Mouse (Mus musculus) kidney, embryonic 14.5 days (tissue): ENCODE data around the gene Gja5. TPM values are rescaled to one million over a fixed set of nuclear protein-coding genes. Genes with fewer than 3 reads are reported as not detected.

Experiments used
- ATAC-seq: fragments of 200-750 bp; cut with Nextera tagmentation; 2 replicates; pipeline ENCODE4 v1.8.0; 2017; ENCODE audit warnings: moderate number of reproducible peaks, mild to moderate bottlenecking, moderate TSS enrichment, moderate library complexity; ENCODE audit not compliant: low FRiP score, low TSS enrichment
- H3K27ac ChIP-seq: fragments of 300-500 bp; sonication (generic); 2 replicates; pipeline ENCODE4 v1.5.1; 2014; ENCODE audit warnings: low read depth, mild to moderate bottlenecking, low read length, moderate library complexity, mixed read lengths
- H3K27me3 ChIP-seq: fragments of 300-500 bp; sonication (generic); 2 replicates; pipeline ENCODE4 v1.6.1; 2014; ENCODE audit warnings: mild to moderate bottlenecking, low read length; ENCODE audit not compliant: control insufficient read depth, insufficient read depth
- H3K36me3 ChIP-seq: fragments of 300-500 bp; sonication (generic); 2 replicates; pipeline ENCODE4 v1.6.1; 2014; ENCODE audit warnings: low read length, mixed read lengths; ENCODE audit not compliant: control insufficient read depth, insufficient read depth
- H3K4me1 ChIP-seq: fragments of 300-500 bp; sonication (generic); 2 replicates; pipeline ENCODE4 v1.6.1; 2014; ENCODE audit warnings: low read length, mixed read lengths; ENCODE audit not compliant: control insufficient read depth, insufficient read depth
- H3K4me2 ChIP-seq: fragments of 300-500 bp; sonication (generic); replicated peaks from 2 replicates; pipeline ENCODE4 v1.6.1; 2014; ENCODE audit warnings: low read depth, mild to moderate bottlenecking, low read length
- H3K4me3 ChIP-seq: fragments of 300-500 bp; sonication (generic); 2 replicates; pipeline ENCODE4 v1.5.1; 2014; ENCODE audit warnings: mild to moderate bottlenecking, low read length
- H3K9ac ChIP-seq: fragments of 300-500 bp; sonication (generic); 2 replicates; pipeline ENCODE4 v1.6.1; 2014; ENCODE audit warnings: low read depth, mild to moderate bottlenecking, low read length, moderate library complexity
- H3K9me3 ChIP-seq: fragments of 300-500 bp; sonication (generic); 2 replicates; pipeline ENCODE4 v1.6.1; 2016; ENCODE audit warnings: low read length; ENCODE audit not compliant: control insufficient read depth
- WGBS: fragments of 180-500 bp; shearing (Covaris S2); extraction: QIAGEN DNeasy Blood & Tissue Kit; methylation state at CpG from one replicate; pipeline ENCODE4 v1.1.7; 2014; 5-methylcytosine and 5-hydroxymethylcytosine counted together
- polyA plus RNA-seq: library from polyadenylated mRNA; unstranded; fragments of >200 nt; fragmentation: Nextera tagmentation; extraction: Ambion mirVana; gene quantifications from 2 replicates; pipeline ENCODE4 v1.2.1, GENCODE M21; 2014

The Gja5 gene
- polyA plus RNA-seq, 1 experiment from 2014 or later = 5.6 TPM

DNA sequence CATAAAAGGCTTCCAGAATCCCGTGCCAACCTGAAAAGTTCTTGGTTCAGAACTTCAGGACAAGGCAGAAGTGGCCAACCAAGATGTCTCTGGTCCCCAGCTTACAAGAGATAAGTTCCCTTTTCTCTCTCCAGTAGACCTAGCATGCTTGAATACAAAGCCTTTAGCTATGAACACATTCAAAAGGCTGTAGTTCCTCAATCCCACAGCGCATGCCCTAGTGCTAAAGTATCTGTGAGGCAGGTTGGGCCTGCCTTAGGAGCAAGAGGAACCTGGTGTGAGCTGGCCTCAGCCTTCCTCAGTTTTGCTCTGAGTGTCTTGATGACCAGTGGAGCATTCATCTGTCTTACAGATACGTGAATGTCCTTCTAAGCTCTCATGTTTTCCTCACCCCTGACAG is 131.1 kb downstream of the Gja5 start:
- Histone ChIP-seq H3K9me3 (no peaks in the 10 kb centered on the region), H3K4me1 (peaks cover 3% of the 10 kb centered on the region; the same call in 1 of the 2 replicates), H3K27me3 (0 out of 2 replicates have a peak, but pooled peaks cover 3% of the 10 kb centered on the region), H3K4me3 (no peak overlapping the region), H3K4me2 (no peak overlapping the region), H3K9ac (no peak overlapping the region), H3K27ac (no peak overlapping the region), H3K36me3 (no peaks in the 10 kb centered on the region)
- 93% methylated on average over 3 of the region's 3 CpGs for WGBS
- no peak for ATAC-seq

DNA sequence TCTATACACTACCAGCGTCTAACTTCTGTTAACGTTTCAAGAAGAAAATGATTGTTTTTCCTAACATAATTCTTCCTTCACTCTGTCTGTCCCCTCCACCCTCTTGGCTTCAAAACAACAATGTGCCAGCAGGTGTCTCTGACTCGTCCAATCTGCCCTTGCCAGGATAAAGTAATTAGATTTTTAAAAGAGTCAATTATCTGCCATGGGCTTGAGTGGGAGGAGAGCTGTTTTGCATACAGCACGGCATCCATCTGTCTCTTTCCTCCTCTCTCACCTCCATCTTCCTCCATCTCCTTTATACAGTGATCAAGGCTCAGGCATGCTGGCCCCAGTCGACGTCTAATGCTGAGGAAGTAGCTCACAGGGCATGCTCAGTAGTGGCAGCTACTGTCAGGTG is 132.6 kb downstream of the Gja5 start:
- ATAC-seq = no peak

GRCm38 (mm10) chr3:97039721-97040120 is 135.2 kb downstream of the Gja5 start:
- Histone ChIP-seq H3K4me2 (no peak overlapping the region), H3K9me3 (no peaks in the 10 kb centered on the region), H3K9ac (no peak overlapping the region), H3K4me3 (no peak overlapping the region), H3K4me1 (no peaks in the 10 kb centered on the region), H3K27ac (no peak overlapping the region), H3K27me3 (no peaks in the 10 kb centered on the region), H3K36me3 (no peaks in the 10 kb centered on the region)
- ATAC-seq = no peak
- 78% methylated on average over 6 of the region's 6 CpGs for WGBS

More for the DNA sequence above, 132.6 kb downstream of the Gja5 start:
- 0 out of 2 replicates have a peak, but pooled peaks cover 3% of the 10 kb centered on the region for H3K27me3 ChIP-seq
- no peaks in the 10 kb centered on the region for H3K36me3 ChIP-seq
- WGBS = 54% methylated on average over 6 of the region's 6 CpGs
- H3K4me2 ChIP-seq = no peak overlapping the region
- no peak overlapping the region for H3K9ac ChIP-seq
- no peak overlapping the region for H3K4me3 ChIP-seq
- peaks cover 3% of the 10 kb centered on the region; the same call in 1 of the 2 replicates for H3K4me1 ChIP-seq
- H3K27ac ChIP-seq = no peak overlapping the region
- no peaks in the 10 kb centered on the region for H3K9me3 ChIP-seq

GRCm38 (mm10) chr3:97044188-97044587 is 139.7 kb downstream of the Gja5 start:
- Histone ChIP-seq H3K36me3 (no peaks in the 10 kb centered on the region), H3K4me1 (no peaks in the 10 kb centered on the region), H3K4me3 (no peak overlapping the region), H3K9ac (no peak overlapping the region), H3K9me3 (no peaks in the 10 kb centered on the region), H3K27me3 (no peaks in the 10 kb centered on the region), H3K27ac (no peak overlapping the region), H3K4me2 (no peak overlapping the region)
- no peak for ATAC-seq
- 69% methylated on average over 5 of the region's 5 CpGs for WGBS

DNA sequence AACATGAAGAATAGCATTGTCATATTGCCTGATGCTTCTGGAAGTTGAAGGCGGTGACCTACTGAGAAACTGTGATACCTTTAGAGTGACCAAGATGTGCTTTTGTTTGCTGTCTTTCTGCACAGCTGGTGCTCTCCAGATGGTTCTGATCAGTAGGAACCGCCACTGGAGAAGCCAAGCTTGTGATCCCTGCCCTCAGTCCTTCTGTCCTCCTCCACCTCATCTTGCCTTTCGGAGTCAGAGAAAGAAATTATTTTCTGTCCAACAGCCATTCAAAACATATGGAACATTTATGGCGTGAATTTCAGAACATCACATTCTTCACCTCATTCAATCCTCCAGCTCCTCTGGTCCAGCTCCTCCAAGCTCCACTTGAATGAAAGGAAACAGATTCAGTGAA is 143.3 kb downstream of the Gja5 start:
- no peak overlapping the region for H3K4me2 ChIP-seq
- no peaks in the 10 kb centered on the region for H3K27me3 ChIP-seq
- H3K4me3 ChIP-seq = no peak overlapping the region
- no peaks in the 10 kb centered on the region for H3K36me3 ChIP-seq
- H3K9me3 ChIP-seq = no peaks in the 10 kb centered on the region
- no peak overlapping the region for H3K9ac ChIP-seq
- no peak for ATAC-seq
- H3K4me1 ChIP-seq = no peaks in the 10 kb centered on the region; the same call in 1 of the 2 replicates
- H3K27ac ChIP-seq = no peak overlapping the region
- WGBS = 83% methylated on average over 4 of the region's 4 CpGs

- Histone ChIP-seq H3K4me2 (no peak overlapping the region), H3K36me3 (no peaks in the 10 kb centered on the region), H3K9ac (no peak overlapping the region), H3K27ac (no peak overlapping the region), H3K4me1 (no peaks in the 10 kb centered on the region; the same call in 1 of the 2 replicates), H3K4me3 (no peak overlapping the region), H3K9me3 (no peaks in the 10 kb centered on the region), H3K27me3 (no peaks in the 10 kb centered on the region)
- ATAC-seq = no peak
Measured at GRCm38 (mm10) chr3:97048360-97048759, 143.9 kb downstream of the Gja5 start.

- WGBS = 18% methylated on average over 13 of the region's 13 CpGs
- peak; percentile 72 for ATAC-seq
- Histone ChIP-seq H3K4me3 (no peak overlapping the region), H3K4me2 (peak overlapping the region; percentile 21; the same call in 1 of the 2 replicates), H3K27ac (0 out of 2 replicates have a peak overlapping the region, but pooled peaks have one; percentile 30), H3K27me3 (no peaks in the 10 kb centered on the region), H3K9me3 (no peaks in the 10 kb centered on the region), H3K4me1 (no peaks in the 10 kb centered on the region; the same call in 1 of the 2 replicates), H3K9ac (no peak overlapping the region), H3K36me3 (no peaks in the 10 kb centered on the region)
Measured at GRCm38 (mm10) chr3:97051264-97051744, 146.8 kb downstream of the Gja5 start.

GRCm38 (mm10) chr3:97052069-97052799 is 147.7 kb downstream of the Gja5 start:
- H3K4me3 ChIP-seq = no peak overlapping the region
- H3K4me2 ChIP-seq = no peak overlapping the region
- H3K9me3 ChIP-seq = no peaks in the 10 kb centered on the region
- WGBS = 57% methylated on average over 8 of the region's 8 CpGs
- H3K27ac ChIP-seq = no peak overlapping the region
- no peak overlapping the region for H3K9ac ChIP-seq
- H3K36me3 ChIP-seq = no peaks in the 10 kb centered on the region
- no peaks in the 10 kb centered on the region for H3K27me3 ChIP-seq
- peak; percentile 12; the same call in 1 of the 2 replicates for ATAC-seq
- H3K4me1 ChIP-seq = no peaks in the 10 kb centered on the region; the same call in 1 of the 2 replicates

DNA sequence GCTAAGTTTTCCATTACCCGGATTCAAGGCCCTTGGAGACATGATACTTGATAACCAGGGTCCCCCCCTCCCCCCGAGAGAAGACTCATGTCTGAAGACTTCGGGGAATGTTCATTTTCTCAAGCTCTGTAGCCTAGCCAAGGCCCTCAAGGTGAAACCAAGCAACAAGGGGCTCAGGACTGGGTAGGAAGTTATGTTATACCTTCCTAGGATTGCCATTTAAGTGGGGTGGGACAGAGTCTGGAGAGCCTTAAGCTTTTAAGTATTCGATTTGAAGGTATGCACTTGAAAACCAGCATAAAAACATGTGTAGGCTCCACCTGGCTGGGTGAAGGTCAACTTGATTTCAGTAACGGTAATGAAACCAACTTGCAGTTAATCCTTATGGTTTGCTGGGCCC is 154.2 kb downstream of the Gja5 start:
- WGBS = 83% methylated on average over 5 of the region's 5 CpGs
- Histone ChIP-seq H3K36me3 (no peaks in the 10 kb centered on the region), H3K4me2 (no peak overlapping the region), H3K9me3 (no peaks in the 10 kb centered on the region), H3K27ac (no peak overlapping the region), H3K9ac (no peak overlapping the region), H3K4me1 (no peaks in the 10 kb centered on the region), H3K27me3 (no peaks in the 10 kb centered on the region), H3K4me3 (no peak overlapping the region)
- no peak for ATAC-seq
